Mouse (Mus musculus) embryonic stem cell, embryonic (primary cell): ENCODE results near the gene Psmd4.
"Not testable (repeated sequence)": the region's sequence is repeated elsewhere in the genome, so short reads cannot be mapped to it uniquely, and the experiment has no call there.

Source experiments
- CTCF ChIA-PET, 4 experiments: fragments of 300-600 bp in 2 of 4; fragments of 350-600 bp in 2 of 4; sonication (Branson Sonifier 250); formaldehyde crosslinking; loops; one replicate each; lab custom pipeline; 2022; ENCODE audit warnings: inconsistent platforms in 2 of 4; lab: Charles Lee
- POLR2A ChIA-PET, 4 experiments: fragments of 300-600 bp in 2 of 4; fragments of 350-600 bp in 2 of 4; sonication (Branson Sonifier 250); formaldehyde crosslinking; loops; one replicate each; lab custom pipeline; 2022; ENCODE audit warnings: antibody characterized with exemption in 4 of 4, inconsistent platforms in 1 of 4; lab: Charles Lee

Psmd4 gene

GRCm38 (mm10) chr3:95042838-95043229 lies 420 bp upstream of the Psmd4 start:
- ChIA-PET POLR2A (interaction anchor here (0.8 to 8.6 kb wide), 47 partner anchors 8 to 461 kb away, joined by 3 to 104 read pairs (median 5); partner anchors contain the start of genes Pi4kb (in 2 of the 4), Zfp687 (in 2 of the 4), Pip5k1a (in 1 of the 4) and Rfx5 (in 1 of the 4)), CTCF (interaction anchor here (0.5 to 2.8 kb wide), 6 partner anchors 10 to 30 kb away, joined by 3 to 23 read pairs (median 8); no protein-coding TSS in a partner anchor)

DNA sequence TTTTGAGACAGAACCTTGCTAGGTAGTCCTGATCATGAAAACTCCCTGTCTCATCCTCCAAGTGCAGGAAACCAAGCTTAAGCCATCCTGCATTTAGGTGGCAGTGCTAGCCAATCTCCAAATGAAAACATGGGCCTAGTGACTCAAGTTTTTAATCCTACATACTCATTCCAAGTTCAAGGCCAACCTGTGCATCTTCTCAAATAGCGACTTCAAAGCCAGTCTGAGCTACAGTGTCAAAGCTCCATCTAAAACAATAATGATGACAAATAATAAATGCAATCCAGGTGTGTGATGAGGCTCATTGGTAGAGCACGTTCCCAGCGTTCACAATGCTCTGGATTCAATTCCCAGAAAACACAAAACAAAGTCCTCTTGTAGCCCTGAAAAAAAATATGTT lies 789 bp downstream of the Psmd4 start:
- ChIA-PET CTCF (interaction anchor here in 3 of 4 experiments (0.6 to 2.8 kb wide), 5 partner anchors 11 to 645 kb away, joined by 3 to 23 read pairs (median 10); no protein-coding TSS in a partner anchor), POLR2A (interaction anchor here (0.5 to 8.6 kb wide), 37 partner anchors 7 to 1461 kb away, joined by 3 to 104 read pairs (median 5); partner anchors contain the start of genes Zfp687 (in 3 of the 4), Pi4kb (in 2 of the 4), Rfx5 (in 1 of the 4) and Sema6c (in 1 of the 4))

- CTCF ChIA-PET, result interaction anchor here in 2 of 4 experiments (0.9 to 1.6 kb wide), 4 partner anchors 13 to 82 kb away, joined by 3 to 6 read pairs (median 5); partner anchors contain the start of gene Psmd4 (in 1 of the 2)
- POLR2A ChIA-PET, result interaction anchor here in 2 of 4 experiments (1.1 to 11.6 kb wide), 8 partner anchors 10 to 188 kb away, joined by 3 to 203 read pairs (median 5); partner anchors contain the start of genes Zfp687 (in 2 of the 2) and Gabpb2 (in 1 of the 2)
Observed at GRCm38 (mm10) chr3:95029953-95030352, 12.5 kb downstream of the Psmd4 start.

- CTCF ChIA-PET, result interaction anchor here (0.6 to 2.1 kb wide), 17 partner anchors 11 to 663 kb away, joined by 3 to 9 read pairs (median 3); partner anchors contain the start of genes Psmd4 (in 1 of the 4), Tnfaip8l2 (in 1 of the 4) and Zfp687 (in 1 of the 4)
- POLR2A ChIA-PET, result interaction anchor here (0.5 to 11.6 kb wide), 18 partner anchors 13 to 633 kb away, joined by 3 to 203 read pairs (median 4); partner anchors contain the start of genes Zfp687 (in 3 of the 4), Gabpb2 (in 1 of the 4) and Psmd4 (in 1 of the 4)
Observed at GRCm38 (mm10) chr3:95029291-95029827, 13.1 kb downstream of the Psmd4 start.

GRCm38 (mm10) chr3:95028603-95029002 lies 13.8 kb downstream of the Psmd4 start:
- CTCF ChIA-PET, result interaction anchor here in 3 of 4 experiments (0.5 to 2.1 kb wide), 11 partner anchors 12 to 144 kb away, joined by 3 to 9 read pairs (median 3); partner anchors contain the start of genes Psmd4 (in 1 of the 3), Tnfaip8l2 (in 1 of the 3) and Zfp687 (in 1 of the 3)
- POLR2A ChIA-PET, result interaction anchor here (0.5 to 11.6 kb wide), 25 partner anchors 10 to 634 kb away, joined by 3 to 203 read pairs (median 3); partner anchors contain the start of genes Zfp687 (in 3 of the 4), Gabpb2 (in 1 of the 4), Pi4kb (in 1 of the 4) and Psmd4 (in 1 of the 4)

- CTCF ChIA-PET, result interaction anchor here in 3 of 4 experiments (0.5 to 2.1 kb wide), 7 partner anchors 9 to 83 kb away, joined by 3 to 9 read pairs (median 3); partner anchors contain the start of genes Vps72 (in 1 of the 3) and Zfp687 (in 1 of the 3)
- POLR2A ChIA-PET, result interaction anchor here in 3 of 4 experiments (0.6 to 11.6 kb wide), 21 partner anchors 11 to 70 kb away, joined by 3 to 203 read pairs (median 4); partner anchors contain the start of genes Zfp687 (in 3 of the 3), Pi4kb (in 2 of the 3) and Psmd4 (in 2 of the 3)
Observed at GRCm38 (mm10) chr3:95027701-95028100, 14.7 kb downstream of the Psmd4 start.

DNA sequence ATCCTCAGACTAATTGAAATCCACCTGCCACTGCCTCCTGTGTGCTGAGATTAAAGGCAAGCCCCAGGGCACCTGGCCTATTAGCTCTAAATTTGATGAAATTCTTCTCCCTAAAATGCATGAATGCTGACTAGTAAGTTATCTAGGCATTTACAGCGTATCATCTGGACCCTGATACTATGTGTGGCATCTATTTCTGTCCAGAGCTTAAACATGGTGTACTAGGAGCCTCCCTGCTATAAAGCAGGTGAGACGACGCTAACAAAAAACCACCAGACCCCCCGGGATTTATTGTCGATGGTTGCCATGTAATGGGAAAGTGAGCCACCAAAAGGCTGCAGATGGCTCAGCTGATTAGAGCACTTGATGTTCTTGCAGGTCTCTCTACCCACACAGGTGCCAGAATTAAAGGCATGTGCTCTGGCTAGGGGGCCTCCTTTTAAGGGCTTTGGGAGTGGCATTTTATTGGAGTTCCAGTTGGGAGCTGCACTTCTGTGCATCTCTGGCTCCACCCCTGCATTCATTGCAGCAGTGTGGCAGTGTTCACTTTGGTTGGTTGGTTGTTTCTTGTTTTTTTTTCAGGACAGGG lies 15.3 kb downstream of the Psmd4 start:
- POLR2A ChIA-PET, result interaction anchor here (0.6 to 11.6 kb wide), 27 partner anchors 9 to 174 kb away, joined by 3 to 203 read pairs (median 4); partner anchors contain the start of genes Zfp687 (in 3 of the 4), Pi4kb (in 2 of the 4) and Psmd4 (in 2 of the 4)

DNA sequence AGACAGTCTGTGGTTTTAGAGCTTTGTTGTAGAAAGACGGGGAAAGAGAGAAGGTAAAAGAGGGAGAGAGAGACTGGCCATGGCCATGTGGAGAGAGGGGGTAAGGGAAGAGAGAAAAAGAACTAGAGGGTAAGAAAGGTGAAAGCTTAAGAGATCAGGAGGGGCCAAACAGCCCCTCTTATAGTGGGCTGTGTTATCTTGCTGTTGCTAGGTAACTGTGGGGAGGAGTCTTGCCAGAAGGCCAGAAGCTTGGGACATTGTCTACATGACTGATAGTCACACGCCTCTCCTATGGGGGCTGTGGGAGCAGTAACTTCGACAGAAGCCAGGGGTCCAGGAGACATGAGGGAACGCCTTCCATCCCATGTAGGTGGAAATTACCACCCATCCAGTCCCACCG lies 17.2 kb downstream of the Psmd4 start:
- ChIA-PET POLR2A (interaction anchor here (0.9 to 11.6 kb wide), 32 partner anchors 8 to 250 kb away, joined by 3 to 203 read pairs (median 6); partner anchors contain the start of genes Zfp687 (in 4 of the 4), Pi4kb (in 2 of the 4), Psmd4 (in 2 of the 4) and Cgn (in 1 of the 4)), CTCF (interaction anchor here in 3 of 4 experiments (0.5 to 1.2 kb wide), 5 partner anchors 9 to 74 kb away, joined by 3 to 5 read pairs (median 3); no protein-coding TSS in a partner anchor)

More for the DNA sequence above, 15.3 kb downstream of the Psmd4 start:
- CTCF ChIA-PET, result interaction anchor here in 2 of 4 experiments (0.5 to 1.9 kb wide), 5 partner anchors 10 to 84 kb away, joined by 3 to 4 read pairs (median 3); partner anchors contain the start of gene Vps72 (in 1 of the 2)

DNA sequence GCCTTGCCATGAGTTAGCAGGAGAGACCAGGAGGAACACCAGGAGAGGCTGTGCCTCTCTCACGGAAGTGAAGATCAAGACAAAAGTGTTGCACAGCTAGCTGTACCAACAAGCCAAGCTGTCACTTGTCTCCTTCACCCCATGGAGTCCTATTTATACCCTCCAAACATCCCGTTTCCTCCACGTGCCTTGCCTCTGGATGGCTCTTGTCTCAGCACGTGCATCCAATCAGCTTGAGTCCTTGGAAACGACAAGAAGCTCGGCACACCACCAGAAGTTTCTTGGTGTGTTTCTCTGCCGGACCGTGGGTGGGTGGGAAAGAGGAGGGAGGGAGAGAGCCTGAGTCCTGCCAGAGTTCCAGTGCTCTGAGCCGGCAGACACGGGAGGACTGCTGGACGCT lies 17.9 kb downstream of the Psmd4 start:
- POLR2A ChIA-PET, result interaction anchor here (0.7 to 11.6 kb wide), 37 partner anchors 8 to 250 kb away, joined by 3 to 203 read pairs (median 6); partner anchors contain the start of genes Zfp687 (in 4 of the 4), Pi4kb (in 2 of the 4), Psmd4 (in 2 of the 4) and Vps72 (in 2 of the 4)
- CTCF ChIA-PET, result interaction anchor here (0.5 to 1.2 kb wide), 9 partner anchors 8 to 777 kb away, joined by 3 to 5 read pairs (median 3); no protein-coding TSS in a partner anchor

DNA sequence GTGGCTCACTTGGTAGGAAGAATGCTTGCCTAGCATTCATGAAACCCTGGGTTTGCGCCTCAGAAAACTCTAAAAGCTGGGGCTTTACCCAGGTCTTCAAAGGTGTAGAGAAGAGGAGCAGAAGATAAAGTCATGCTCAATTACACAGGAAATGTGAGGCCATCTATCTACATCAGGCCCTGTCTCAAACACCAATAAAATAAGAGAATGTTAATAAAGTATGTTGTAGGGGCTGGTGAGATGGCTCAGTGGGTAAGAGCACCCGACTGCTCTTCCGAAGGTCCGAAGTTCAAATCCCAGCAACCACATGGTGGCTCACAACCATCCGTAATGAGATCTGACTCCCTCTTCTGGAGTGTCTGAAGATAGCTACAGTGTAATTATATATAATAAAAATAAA lies 21.5 kb downstream of the Psmd4 start:
- POLR2A ChIA-PET, result interaction anchor here in 1 of 4 experiments (1.1 to 13.8 kb wide), 3 partner anchors 19 to 68 kb away, joined by 3 to 229 read pairs (median 76); partner anchors contain the start of gene Rfx5
- CTCF ChIA-PET, result not testable (repeated sequence)

- CTCF ChIA-PET, result interaction anchor here in 1 of 4 experiments (1.0 kb wide), 1 partner anchor 10 kb away, joined by 3 read pairs; no protein-coding TSS in a partner anchor
- POLR2A ChIA-PET, result interaction anchor here in 2 of 4 experiments (0.6 to 13.8 kb wide), 12 partner anchors 8 to 90 kb away, joined by 3 to 229 read pairs (median 44); partner anchors contain the start of genes Pi4kb (in 2 of the 2) and Rfx5 (in 1 of the 2)
Observed at GRCm38 (mm10) chr3:95018741-95019140, 23.7 kb downstream of the Psmd4 start.

DNA sequence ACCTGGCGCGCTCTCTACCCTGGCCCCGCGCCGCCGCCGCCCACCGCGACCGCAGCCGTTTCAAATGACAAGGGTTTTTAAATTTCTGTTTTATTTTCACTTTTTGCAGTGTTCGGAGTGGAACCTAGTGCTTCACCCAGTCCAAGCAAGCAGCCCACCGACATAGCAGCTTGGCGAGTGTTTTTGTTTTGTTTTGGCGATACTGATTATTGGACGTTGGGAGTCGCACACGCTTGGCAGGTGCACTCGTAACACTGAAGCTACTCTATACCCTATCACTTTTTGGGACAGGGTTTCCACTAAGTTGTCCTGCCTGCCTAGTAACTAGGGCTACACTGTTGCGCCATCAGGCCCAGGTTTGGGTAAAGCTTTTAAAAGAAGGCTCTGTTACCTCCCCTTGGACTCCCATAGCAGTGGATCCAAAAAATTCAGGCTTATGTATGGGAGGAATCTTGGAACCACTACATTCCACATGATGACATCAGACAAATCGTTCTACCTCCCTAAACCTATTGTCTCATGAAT lies 25.8 kb downstream of the Psmd4 start:
- ChIA-PET CTCF (interaction anchor here (0.5 to 2.6 kb wide), 16 partner anchors 8 to 266 kb away, joined by 3 to 17 read pairs (median 4); partner anchors contain the start of gene Prune1 (in 1 of the 4)), POLR2A (interaction anchor here (0.6 to 13.8 kb wide), 167 partner anchors 8 to 1253 kb away, joined by 3 to 229 read pairs (median 5); partner anchors contain the start of genes Gabpb2 (in 3 of the 4), Pi4kb (in 3 of the 4), Psmd4 (in 3 of the 4) and Rfx5 (in 3 of the 4))

DNA sequence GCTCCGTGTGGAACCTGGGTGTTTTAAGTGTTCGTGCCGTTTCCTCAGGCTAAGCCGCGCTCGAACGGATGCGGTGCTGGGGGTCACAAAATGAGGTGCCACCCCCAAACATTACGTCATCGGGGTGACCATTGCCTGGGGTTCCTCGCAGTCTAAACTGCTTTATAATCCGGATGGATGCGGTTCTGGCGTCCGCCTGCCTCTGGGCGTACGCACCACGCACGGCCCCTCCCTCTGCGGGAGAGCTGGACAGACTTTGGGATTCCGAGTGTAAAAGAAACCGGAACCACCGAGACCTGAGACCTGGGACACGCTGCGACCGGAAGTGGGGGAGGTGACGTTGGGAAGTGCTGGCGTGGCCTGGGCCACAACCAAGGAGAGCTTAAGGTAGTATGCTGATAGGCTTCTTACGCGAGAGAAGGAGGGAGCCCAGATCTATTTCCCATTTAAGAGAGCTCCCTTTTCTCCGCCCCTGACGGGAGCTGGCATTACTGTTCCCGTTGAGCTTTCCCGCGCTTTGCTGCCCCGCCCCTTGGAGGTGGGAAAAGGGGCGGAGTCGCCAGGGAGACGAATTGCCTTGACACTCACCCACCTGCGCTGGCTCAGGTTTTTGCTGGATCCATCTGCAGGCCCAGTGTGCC lies 26.4 kb downstream of the Psmd4 start:
- POLR2A ChIA-PET, result interaction anchor here (0.6 to 13.8 kb wide), 185 partner anchors 8 to 1253 kb away, joined by 3 to 229 read pairs (median 4); partner anchors contain the start of genes Gabpb2 (in 3 of the 4), Pi4kb (in 3 of the 4), Psmd4 (in 3 of the 4) and Rfx5 (in 3 of the 4)

DNA sequence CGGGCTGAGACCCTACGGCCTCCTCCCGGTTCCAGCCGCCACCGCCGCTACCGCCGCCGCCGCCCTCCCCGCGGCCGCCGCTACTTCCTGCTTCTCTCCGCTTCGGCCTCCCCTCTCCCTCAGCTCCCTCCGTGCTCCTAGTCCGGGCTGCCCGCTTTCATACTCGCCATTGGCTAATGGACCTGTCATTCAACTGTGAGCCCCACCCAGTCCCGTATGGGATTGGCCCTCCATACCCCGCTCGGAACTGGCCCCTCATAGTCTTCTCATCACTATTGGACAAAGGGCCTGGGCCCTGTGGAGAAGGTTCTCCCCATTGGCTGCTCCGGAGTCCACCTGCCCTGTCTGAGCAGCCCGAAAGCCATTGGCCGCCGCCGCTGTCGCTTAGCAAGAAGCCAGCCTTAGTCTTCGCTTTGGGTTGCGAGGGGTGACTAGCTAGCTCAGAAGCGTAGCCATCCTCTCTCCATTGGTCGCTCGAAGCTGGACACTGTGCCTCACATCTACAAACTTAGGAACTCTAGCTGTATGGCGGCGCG lies 27.0 kb downstream of the Psmd4 start, which contains the start of gene Zfp687:
Gene Zfp687, minus strand, starts transcription at position 112 of the 536 bp plus-strand sequence.
- ChIA-PET CTCF (interaction anchor here (0.7 to 2.6 kb wide), 20 partner anchors 13 to 248 kb away, joined by 3 to 17 read pairs (median 4); partner anchors contain the start of gene Gabpb2 (in 1 of the 4)), POLR2A (interaction anchor here (0.7 to 13.8 kb wide), 143 partner anchors 9 to 1254 kb away, joined by 3 to 229 read pairs (median 6); partner anchors contain the start of genes Gabpb2 (in 3 of the 4), Pi4kb (in 3 of the 4), Psmd4 (in 3 of the 4) and Rfx5 (in 3 of the 4))

More for the DNA sequence above, 26.4 kb downstream of the Psmd4 start:
- CTCF ChIA-PET, result interaction anchor here (0.5 to 2.6 kb wide), 22 partner anchors 9 to 266 kb away, joined by 3 to 17 read pairs (median 4); partner anchors contain the start of genes Gabpb2 (in 1 of the 4) and Prune1 (in 1 of the 4)
